Mouse (Mus musculus): ENCODE data around the gene Ccdc144b. TPM values are rescaled to one million over a fixed set of nuclear protein-coding genes. Genes with fewer than 3 reads are reported as not detected.
A peak's percentile ranks its signal among the peaks of the same experiment; 100 is the strongest.

Ccdc144b gene
- polyA plus RNA-seq, 1 experiment from 2014 or later, result not detected

DNA sequence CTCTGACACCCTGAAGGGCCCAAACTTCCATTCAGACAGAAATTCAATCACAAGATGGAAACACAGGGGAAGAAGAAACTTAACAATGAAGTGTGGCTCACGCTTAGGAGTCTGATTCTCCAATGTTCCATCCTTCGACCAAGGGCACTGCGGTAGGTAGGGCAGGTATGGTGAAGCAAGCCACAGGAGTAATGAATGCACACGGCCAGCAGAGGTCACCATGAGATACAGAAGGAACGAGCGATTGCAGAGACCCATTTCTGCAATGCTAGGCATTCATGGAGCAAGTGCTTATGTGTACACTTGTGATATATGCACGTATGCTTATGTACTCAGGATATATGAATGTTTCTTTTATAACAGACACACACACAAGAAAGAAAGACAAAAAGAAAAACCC is 79.8 kb downstream of the Ccdc144b start:
- DNase-seq (ENCODE audit: low spot score) (peak; percentile 36), ATAC-seq (ENCODE audit: insufficient read depth, low FRiP score, low TSS enrichment) (no peak)
- H3K36me3 ChIP-seq (ENCODE audit: control insufficient read depth, insufficient read depth, low read length), result peaks cover 4% of the 10 kb centered on the region
- 83% methylated on average over 7 of the region's 7 CpGs for WGBS
- H3K27me3 ChIP-seq (ENCODE audit: control insufficient read depth, insufficient read depth, low read length), result no peaks in the 10 kb centered on the region
- H3K27ac ChIP-seq (ENCODE audit: low read depth, low read length), result no peak overlapping the region
- no peak overlapping the region for H3K4me2 ChIP-seq (ENCODE audit: low read depth)
- no peaks in the 10 kb centered on the region for H3K9me3 ChIP-seq (ENCODE audit: control insufficient read depth, low read length)
- H3K4me1 ChIP-seq (ENCODE audit: control insufficient read depth, insufficient read depth, low read length), result no peaks in the 10 kb centered on the region
- no peak overlapping the region for H3K9ac ChIP-seq (ENCODE audit: low read length)
- no peak overlapping the region for H3K4me3 ChIP-seq (ENCODE audit: low read depth, low read length)

DNA sequence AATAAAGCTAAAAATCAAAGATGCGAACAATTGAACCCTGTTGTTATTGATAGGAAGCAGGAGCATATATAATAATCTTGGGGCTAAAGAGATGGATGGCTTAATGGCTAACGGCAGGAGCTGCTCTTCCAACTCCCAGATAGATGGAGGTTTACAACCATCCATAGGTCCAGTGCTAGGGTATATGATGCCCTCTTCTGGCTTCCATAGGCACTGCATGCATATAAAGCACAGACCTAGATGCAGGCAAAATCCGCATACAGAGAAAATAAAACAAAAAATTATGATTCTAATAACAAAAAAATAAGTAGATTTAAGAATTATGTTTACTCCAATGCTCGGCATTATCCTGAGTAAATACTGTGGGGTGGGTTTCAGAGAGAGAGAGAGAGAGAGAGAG is 80.4 kb downstream of the Ccdc144b start:
- Histone ChIP-seq H3K9me3 (ENCODE audit: control insufficient read depth, low read length) (no peaks in the 10 kb centered on the region), H3K4me1 (ENCODE audit: control insufficient read depth, insufficient read depth, low read length) (no peaks in the 10 kb centered on the region), H3K9ac (ENCODE audit: low read length) (no peak overlapping the region), H3K4me3 (ENCODE audit: low read depth, low read length) (no peak overlapping the region), H3K4me2 (ENCODE audit: low read depth) (no peak overlapping the region), H3K27ac (ENCODE audit: low read depth, low read length) (no peak overlapping the region), H3K36me3 (ENCODE audit: control insufficient read depth, insufficient read depth, low read length) (peaks cover 4% of the 10 kb centered on the region; the same call in 1 of the 2 replicates), H3K27me3 (ENCODE audit: control insufficient read depth, insufficient read depth, low read length) (no peaks in the 10 kb centered on the region)
- 81% methylated on average over 4 of the region's 4 CpGs for WGBS
- DNase-seq (ENCODE audit: low spot score) (no peak), ATAC-seq (ENCODE audit: insufficient read depth, low FRiP score, low TSS enrichment) (no peak)

DNA sequence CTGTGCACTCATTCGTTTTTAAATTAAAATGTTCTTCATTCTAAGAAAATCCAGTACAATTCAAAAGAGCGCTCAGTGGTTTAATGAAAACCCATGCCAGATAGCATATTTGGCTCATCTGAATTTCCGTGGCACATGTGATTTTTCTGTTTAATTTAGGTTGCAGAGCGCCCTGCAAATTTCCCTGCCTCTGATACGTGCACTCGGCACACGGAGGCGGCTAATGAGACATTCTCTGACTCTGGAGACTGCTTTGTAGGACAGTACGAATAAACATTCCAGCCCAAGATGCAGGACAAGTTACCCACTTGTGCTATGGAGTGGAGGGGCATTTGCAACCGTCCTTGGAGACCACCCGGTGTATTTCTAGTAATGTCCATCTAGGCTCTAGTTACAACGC is 82.2 kb downstream of the Ccdc144b start:
- H3K9ac ChIP-seq (ENCODE audit: low read length), result no peak overlapping the region
- H3K27me3 ChIP-seq (ENCODE audit: control insufficient read depth, insufficient read depth, low read length), result no peaks in the 10 kb centered on the region
- H3K36me3 ChIP-seq (ENCODE audit: control insufficient read depth, insufficient read depth, low read length), result peaks cover 2% of the 10 kb centered on the region; the same call in 1 of the 2 replicates
- H3K4me2 ChIP-seq (ENCODE audit: low read depth), result no peak overlapping the region
- ATAC-seq (ENCODE audit: insufficient read depth, low FRiP score, low TSS enrichment), result no peak
- no peaks in the 10 kb centered on the region for H3K9me3 ChIP-seq (ENCODE audit: control insufficient read depth, low read length)
- no peaks in the 10 kb centered on the region for H3K4me1 ChIP-seq (ENCODE audit: control insufficient read depth, insufficient read depth, low read length)
- no peak overlapping the region for H3K4me3 ChIP-seq (ENCODE audit: low read depth, low read length)
- DNase-seq (ENCODE audit: low spot score), result no peak
- H3K27ac ChIP-seq (ENCODE audit: low read depth, low read length), result no peak overlapping the region
- WGBS, result 95% methylated on average over 12 of the region's 12 CpGs

DNA sequence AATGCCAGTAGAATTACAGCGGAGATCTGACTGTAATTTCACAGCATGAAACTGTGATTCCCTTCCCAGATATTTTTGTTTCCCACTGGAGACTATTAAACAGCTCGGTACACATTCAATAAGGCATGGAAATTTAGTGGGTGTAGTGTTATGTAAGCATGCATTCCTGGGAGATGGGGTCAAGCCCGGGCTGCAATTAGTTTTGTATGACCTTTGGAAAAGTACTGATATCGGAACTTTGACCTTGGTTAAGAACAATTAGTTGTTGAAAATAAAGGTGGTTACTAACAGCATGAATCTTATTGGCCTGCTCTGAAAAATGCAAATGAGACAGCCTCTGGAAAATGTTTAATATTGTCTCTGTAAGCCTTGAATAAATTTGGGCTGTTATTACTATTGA is 82.9 kb downstream of the Ccdc144b start:
- Histone ChIP-seq H3K4me1 (ENCODE audit: control insufficient read depth, insufficient read depth, low read length) (no peaks in the 10 kb centered on the region), H3K27ac (ENCODE audit: low read depth, low read length) (no peak overlapping the region), H3K27me3 (ENCODE audit: control insufficient read depth, insufficient read depth, low read length) (no peaks in the 10 kb centered on the region), H3K9ac (ENCODE audit: low read length) (no peak overlapping the region), H3K36me3 (ENCODE audit: control insufficient read depth, insufficient read depth, low read length) (peaks cover 2% of the 10 kb centered on the region; the same call in 1 of the 2 replicates), H3K4me3 (ENCODE audit: low read depth, low read length) (no peak overlapping the region), H3K9me3 (ENCODE audit: control insufficient read depth, low read length) (no peaks in the 10 kb centered on the region), H3K4me2 (ENCODE audit: low read depth) (no peak overlapping the region)
- DNase-seq (ENCODE audit: low spot score) (no peak), ATAC-seq (ENCODE audit: insufficient read depth, low FRiP score, low TSS enrichment) (no peak)
- WGBS, result 86% methylated on average over 4 of the region's 4 CpGs

DNA sequence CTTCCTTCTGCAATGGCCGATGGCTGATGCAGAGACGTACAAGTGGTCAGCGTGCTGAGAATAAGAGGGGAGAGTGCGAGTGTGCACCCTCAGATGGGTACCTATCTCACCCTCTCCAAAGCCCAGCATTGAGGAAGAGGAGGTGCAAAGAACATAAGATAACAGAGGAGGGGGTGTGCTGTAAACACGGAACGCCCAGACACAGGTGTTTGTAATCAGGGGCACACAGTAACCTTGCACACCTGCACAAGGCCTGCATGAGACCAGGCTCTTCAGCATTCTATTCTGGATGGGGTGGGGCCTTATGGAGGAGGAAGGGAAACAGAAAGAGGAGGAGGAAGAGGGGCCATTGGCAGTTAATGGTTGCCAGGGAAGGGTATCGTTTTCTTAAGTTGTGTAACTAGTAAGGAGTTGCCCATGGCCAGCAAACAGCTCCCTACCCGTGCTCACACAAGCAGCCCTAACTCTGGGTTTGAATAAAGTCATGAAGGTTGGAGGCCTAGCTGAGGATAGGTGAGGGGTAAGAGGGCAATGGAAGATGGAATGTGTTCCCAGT is 85.9 kb downstream of the Ccdc144b start:
- Histone ChIP-seq H3K27ac (ENCODE audit: low read depth, low read length) (no peak overlapping the region), H3K27me3 (ENCODE audit: control insufficient read depth, insufficient read depth, low read length) (no peaks in the 10 kb centered on the region), H3K9ac (ENCODE audit: low read length) (no peak overlapping the region), H3K4me1 (ENCODE audit: control insufficient read depth, insufficient read depth, low read length) (no peaks in the 10 kb centered on the region), H3K4me2 (ENCODE audit: low read depth) (no peak overlapping the region), H3K4me3 (ENCODE audit: low read depth, low read length) (no peak overlapping the region), H3K36me3 (ENCODE audit: control insufficient read depth, insufficient read depth, low read length) (peaks cover 2% of the 10 kb centered on the region), H3K9me3 (ENCODE audit: control insufficient read depth, low read length) (no peaks in the 10 kb centered on the region)
- 92% methylated on average over 8 of the region's 8 CpGs for WGBS
- DNase-seq (ENCODE audit: low spot score) (no peak), ATAC-seq (ENCODE audit: insufficient read depth, low FRiP score, low TSS enrichment) (no peak)

DNA sequence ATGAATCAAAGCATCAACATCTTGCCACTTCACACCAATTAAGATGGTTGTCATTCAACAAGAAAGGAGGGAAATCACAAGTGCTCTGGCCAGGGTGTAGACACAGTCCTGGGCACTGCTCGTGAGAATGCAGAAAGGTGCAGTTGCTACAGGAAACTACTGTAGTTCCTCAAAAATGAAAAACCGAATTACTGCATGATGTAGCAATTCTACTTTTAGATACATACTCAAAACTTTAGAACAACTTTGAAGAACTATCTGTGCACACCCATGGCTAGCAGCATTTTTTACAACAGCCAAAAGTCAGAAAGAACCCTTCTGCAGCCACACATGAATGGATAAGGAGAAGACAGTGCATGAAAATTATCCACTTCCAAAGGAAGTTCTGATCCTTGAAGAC is 86.9 kb downstream of the Ccdc144b start:
- H3K27me3 ChIP-seq (ENCODE audit: control insufficient read depth, insufficient read depth, low read length), result no peaks in the 10 kb centered on the region
- no peaks in the 10 kb centered on the region for H3K4me1 ChIP-seq (ENCODE audit: control insufficient read depth, insufficient read depth, low read length)
- H3K27ac ChIP-seq (ENCODE audit: low read depth, low read length), result no peak overlapping the region
- no peak overlapping the region for H3K9ac ChIP-seq (ENCODE audit: low read length)
- WGBS, result 83% methylated on average over 2 of the region's 2 CpGs
- H3K4me2 ChIP-seq (ENCODE audit: low read depth), result no peak overlapping the region
- DNase-seq (ENCODE audit: low spot score), result no peak
- H3K36me3 ChIP-seq (ENCODE audit: control insufficient read depth, insufficient read depth, low read length), result no peaks in the 10 kb centered on the region; the same call in 1 of the 2 replicates
- no peak for ATAC-seq (ENCODE audit: insufficient read depth, low FRiP score, low TSS enrichment)
- no peaks in the 10 kb centered on the region for H3K9me3 ChIP-seq (ENCODE audit: control insufficient read depth, low read length)
- H3K4me3 ChIP-seq (ENCODE audit: low read depth, low read length), result no peak overlapping the region

DNA sequence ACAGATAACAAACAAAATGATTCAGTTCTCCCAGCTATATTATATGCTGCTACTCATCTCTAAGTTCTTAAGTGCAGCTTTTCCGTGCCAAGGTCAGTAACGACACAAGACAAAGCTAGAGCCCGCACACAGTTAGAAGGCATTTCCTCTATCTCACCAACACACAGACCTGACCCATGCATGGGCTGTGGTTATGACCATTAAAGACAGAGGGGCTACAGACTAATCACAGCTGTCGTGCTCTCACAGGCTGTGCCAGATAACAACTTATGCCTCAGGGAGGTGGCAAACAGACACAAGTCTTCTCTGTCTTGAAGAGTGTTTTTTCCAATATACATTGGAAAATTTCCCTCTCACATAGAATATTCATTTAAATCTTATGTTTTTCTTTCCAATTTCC is 88.4 kb downstream of the Ccdc144b start:
- 88% methylated on average over 4 of the region's 4 CpGs for WGBS

DNA sequence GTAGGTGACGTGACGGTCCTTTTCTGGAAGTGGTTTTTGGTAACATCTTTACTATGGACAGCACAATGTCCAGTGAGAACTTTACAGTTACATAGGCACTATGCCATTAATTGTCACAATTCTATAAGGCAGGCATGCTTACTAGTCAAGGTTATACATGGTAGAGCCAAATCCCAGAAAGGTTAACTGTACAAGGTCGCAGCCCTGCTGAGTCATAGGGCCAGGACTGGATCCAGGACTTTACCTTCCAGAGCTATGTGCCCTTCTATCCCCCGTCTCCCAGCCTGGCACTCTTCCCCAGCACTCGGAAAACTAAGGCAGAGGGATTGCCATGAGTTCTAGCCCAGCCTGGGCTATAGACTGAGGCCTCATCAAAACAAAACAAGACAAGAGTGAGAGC is 89.4 kb downstream of the Ccdc144b start:
- no peaks in the 10 kb centered on the region for H3K4me1 ChIP-seq (ENCODE audit: control insufficient read depth, insufficient read depth, low read length)
- 90% methylated on average over 5 of the region's 5 CpGs for WGBS
- H3K27ac ChIP-seq (ENCODE audit: low read depth, low read length), result no peak overlapping the region
- H3K27me3 ChIP-seq (ENCODE audit: control insufficient read depth, insufficient read depth, low read length), result no peaks in the 10 kb centered on the region
- no peaks in the 10 kb centered on the region for H3K9me3 ChIP-seq (ENCODE audit: control insufficient read depth, low read length)
- ATAC-seq (ENCODE audit: insufficient read depth, low FRiP score, low TSS enrichment), result no peak
- H3K4me3 ChIP-seq (ENCODE audit: low read depth, low read length), result no peak overlapping the region
- H3K9ac ChIP-seq (ENCODE audit: low read length), result no peak overlapping the region
- H3K36me3 ChIP-seq (ENCODE audit: control insufficient read depth, insufficient read depth, low read length), result no peaks in the 10 kb centered on the region; the same call in 1 of the 2 replicates
- no peak for DNase-seq (ENCODE audit: low spot score)
- H3K4me2 ChIP-seq (ENCODE audit: low read depth), result no peak overlapping the region

More for the DNA sequence above, 88.4 kb downstream of the Ccdc144b start:
- H3K36me3 ChIP-seq (ENCODE audit: control insufficient read depth, insufficient read depth, low read length), result no peaks in the 10 kb centered on the region; the same call in 1 of the 2 replicates
- H3K27me3 ChIP-seq (ENCODE audit: control insufficient read depth, insufficient read depth, low read length), result no peaks in the 10 kb centered on the region
- ATAC-seq (ENCODE audit: insufficient read depth, low FRiP score, low TSS enrichment) (no peak), DNase-seq (ENCODE audit: low spot score) (no peak)
- H3K4me2 ChIP-seq (ENCODE audit: low read depth), result no peak overlapping the region
- H3K4me1 ChIP-seq (ENCODE audit: control insufficient read depth, insufficient read depth, low read length), result no peaks in the 10 kb centered on the region
- no peak overlapping the region for H3K4me3 ChIP-seq (ENCODE audit: low read depth, low read length)
- no peaks in the 10 kb centered on the region for H3K9me3 ChIP-seq (ENCODE audit: control insufficient read depth, low read length)
- H3K9ac ChIP-seq (ENCODE audit: low read length), result no peak overlapping the region
- H3K27ac ChIP-seq (ENCODE audit: low read depth, low read length), result no peak overlapping the region

DNA sequence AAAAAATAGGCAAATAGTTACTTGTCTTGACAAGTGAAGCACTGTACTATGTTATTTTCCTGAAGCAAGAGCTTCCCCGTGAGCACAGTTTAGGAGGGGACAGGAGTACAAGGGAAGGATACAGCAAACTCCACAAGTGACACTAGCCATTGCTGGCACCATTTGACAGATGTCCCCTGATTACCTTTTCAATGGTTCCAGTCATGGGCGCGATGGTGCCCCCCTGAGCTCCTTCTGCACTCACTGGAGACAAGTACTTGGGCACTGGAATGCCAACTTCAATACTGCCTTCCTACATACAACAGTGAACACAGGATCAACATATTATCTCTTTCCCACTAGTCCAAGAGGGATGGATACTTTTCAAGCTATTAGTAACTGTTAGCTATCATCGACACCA is 89.9 kb downstream of the Ccdc144b start:
- Histone ChIP-seq H3K4me3 (ENCODE audit: low read depth, low read length) (no peak overlapping the region), H3K36me3 (ENCODE audit: control insufficient read depth, insufficient read depth, low read length) (no peaks in the 10 kb centered on the region; the same call in 1 of the 2 replicates)
- WGBS, result 96% methylated on average over 4 of the region's 4 CpGs

More for the DNA sequence above, 89.9 kb downstream of the Ccdc144b start:
- Histone ChIP-seq H3K9me3 (ENCODE audit: control insufficient read depth, low read length) (no peaks in the 10 kb centered on the region), H3K4me2 (ENCODE audit: low read depth) (no peak overlapping the region), H3K27me3 (ENCODE audit: control insufficient read depth, insufficient read depth, low read length) (no peaks in the 10 kb centered on the region), H3K9ac (ENCODE audit: low read length) (no peak overlapping the region), H3K27ac (ENCODE audit: low read depth, low read length) (no peak overlapping the region), H3K4me1 (ENCODE audit: control insufficient read depth, insufficient read depth, low read length) (no peaks in the 10 kb centered on the region)
- DNase-seq (ENCODE audit: low spot score), result no peak
- no peak for ATAC-seq (ENCODE audit: insufficient read depth, low FRiP score, low TSS enrichment)

Data from neural tube, embryonic 11.5 days (tissue).